Mouse (Mus musculus) spleen, adult 2 months (tissue): ENCODE measurements around the gene Ndufaf3.

Source experiments
- CTCF ChIP-seq: fragments of 200-500 bp; IDR thresholded peaks from 2 replicates; pipeline ENCODE4 v1.5.1; 2011; ENCODE audit warnings: mild to moderate bottlenecking, inconsistent platforms; ENCODE audit not compliant: insufficient read depth, insufficient read length, insufficient replicate concordance; ENCODE audit errors: extremely low read depth
- POLR2A ChIP-seq: fragments of 200-500 bp; IDR thresholded peaks from 2 replicates; pipeline ENCODE4 v1.6.1; 2011; ENCODE audit warnings: low read depth, low read length, inconsistent platforms

DNA sequence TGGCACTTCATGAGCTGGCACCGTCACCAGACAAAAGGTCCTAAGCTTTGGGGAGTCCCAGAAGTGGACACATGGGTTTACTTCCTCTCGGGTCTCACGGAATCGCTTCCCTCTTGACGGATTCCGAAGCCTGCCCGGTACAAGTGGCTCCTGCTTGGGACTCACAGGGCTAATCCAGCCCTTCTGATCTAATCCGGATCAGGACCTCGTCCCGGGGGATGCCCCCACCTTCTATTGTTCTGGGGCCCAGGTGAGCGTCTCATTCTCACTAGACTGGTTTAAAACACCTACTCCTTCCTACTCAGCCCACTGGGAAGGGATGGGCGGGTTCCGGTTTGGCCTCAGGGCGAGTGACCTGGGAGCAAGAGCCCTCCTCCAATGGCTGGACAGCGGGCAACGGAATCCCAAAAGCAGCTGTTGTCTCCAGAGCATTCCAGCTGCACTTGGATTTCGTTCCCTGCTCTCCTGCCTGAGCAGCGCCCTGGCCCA is 741 bp upstream of the Ndufaf3 start:
- no peak for TF ChIP-seq POLR2A
- TF ChIP-seq CTCF, result no peak
